Mouse (Mus musculus) brown adipose tissue, adult 24 weeks (tissue): ENCODE results near the gene Dstn. TPM values are rescaled to one million over a fixed set of nuclear protein-coding genes. Genes with fewer than 3 reads are reported as not detected.

ENCODE experiments used
- H3K27ac ChIP-seq: fragments of 200-500 bp; replicated peaks from 2 replicates; pipeline ENCODE4 v1.5.1; 2012; ENCODE audit warnings: low read depth, mild to moderate bottlenecking, low read length
- H3K4me1 ChIP-seq: fragments of 200-500 bp; 2 replicates; pipeline ENCODE4 v1.6.1; 2012; ENCODE audit warnings: low read length, mixed read lengths; ENCODE audit not compliant: control insufficient read depth, insufficient read depth, insufficient read length
- H3K4me3 ChIP-seq: fragments of 200-500 bp; 2 replicates; pipeline ENCODE4 v1.5.1; 2012; ENCODE audit warnings: low read depth, mild to moderate bottlenecking, low read length, moderate library complexity; ENCODE audit not compliant: insufficient read depth
- polyA plus RNA-seq: library from polyadenylated mRNA; stranded (reverse); fragments of >200 nt; gene quantifications from 2 replicates; pipeline ENCODE4 v1.2.4, GENCODE M21; 2012; ENCODE audit not compliant: missing spikeins, insufficient read depth, insufficient read length

The Dstn gene
- polyA plus RNA-seq, 1 experiment: 95.9 TPM

DNA sequence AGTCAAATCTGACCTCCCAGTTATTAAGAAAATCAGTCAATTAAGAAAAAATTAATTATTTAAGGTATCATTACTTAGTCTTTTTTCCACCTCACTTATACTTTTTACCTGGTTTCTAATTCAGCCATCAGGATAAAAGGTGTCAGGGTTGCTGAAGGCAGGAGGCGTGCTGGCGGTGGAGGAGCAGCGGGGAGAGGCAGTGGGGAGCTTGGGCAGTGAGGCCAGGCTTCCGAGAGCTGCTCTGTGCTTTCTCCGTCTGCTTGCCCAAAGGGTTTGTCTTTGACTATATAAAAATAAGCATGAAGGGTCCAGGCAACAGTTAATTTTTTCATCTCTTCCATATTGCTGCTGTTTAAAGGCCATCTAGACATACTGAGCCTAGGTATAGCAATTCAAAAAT is 18.4 kb downstream of the Dstn start:
- Histone ChIP-seq H3K4me1 (peaks cover 4% of the 10 kb centered on the region), H3K4me3 (no peak overlapping the region), H3K27ac (no peak overlapping the region)

DNA sequence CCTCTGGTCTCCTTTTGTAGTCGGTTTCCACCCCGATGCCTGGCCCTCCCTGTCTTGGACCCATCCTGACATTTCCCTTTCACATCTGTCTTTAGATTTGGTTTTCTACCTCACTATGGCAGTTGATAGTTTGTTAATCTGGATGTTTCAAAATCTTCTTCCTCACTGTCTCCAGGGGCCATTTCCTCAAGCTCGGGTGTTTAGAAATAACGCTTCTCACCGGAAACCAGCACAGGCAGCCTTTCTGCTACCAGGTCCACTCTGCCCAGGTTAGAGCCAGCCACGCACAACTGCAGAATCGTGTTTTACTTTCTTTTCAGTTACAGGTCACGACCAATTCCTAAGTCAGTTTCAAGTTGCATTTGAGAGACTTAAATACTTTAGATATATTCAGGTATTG is 19.3 kb downstream of the Dstn start:
- Histone ChIP-seq H3K4me3 (no peak overlapping the region), H3K4me1 (peaks cover 4% of the 10 kb centered on the region), H3K27ac (no peak overlapping the region)

DNA sequence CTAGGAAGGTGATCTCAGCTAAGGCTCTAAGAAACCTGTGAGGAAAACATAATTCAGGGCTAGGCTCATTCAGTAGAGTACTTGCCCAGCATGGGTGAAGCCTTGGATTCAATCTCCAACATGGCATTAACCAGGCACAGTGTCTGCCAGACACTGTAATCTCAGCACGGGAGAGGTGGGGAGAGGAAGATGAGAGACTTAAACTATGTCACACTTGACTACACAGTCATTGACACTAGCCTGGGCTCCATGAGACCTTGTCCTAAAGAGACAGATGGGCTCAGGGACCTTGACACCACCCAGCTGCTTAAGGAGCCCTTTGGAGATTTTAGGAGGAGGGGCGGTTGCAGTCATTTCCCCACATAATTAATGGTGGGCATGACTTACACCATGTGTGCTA is 22.7 kb downstream of the Dstn start:
- Histone ChIP-seq H3K4me3 (no peak overlapping the region), H3K4me1 (peaks cover 2% of the 10 kb centered on the region), H3K27ac (no peak overlapping the region)

DNA sequence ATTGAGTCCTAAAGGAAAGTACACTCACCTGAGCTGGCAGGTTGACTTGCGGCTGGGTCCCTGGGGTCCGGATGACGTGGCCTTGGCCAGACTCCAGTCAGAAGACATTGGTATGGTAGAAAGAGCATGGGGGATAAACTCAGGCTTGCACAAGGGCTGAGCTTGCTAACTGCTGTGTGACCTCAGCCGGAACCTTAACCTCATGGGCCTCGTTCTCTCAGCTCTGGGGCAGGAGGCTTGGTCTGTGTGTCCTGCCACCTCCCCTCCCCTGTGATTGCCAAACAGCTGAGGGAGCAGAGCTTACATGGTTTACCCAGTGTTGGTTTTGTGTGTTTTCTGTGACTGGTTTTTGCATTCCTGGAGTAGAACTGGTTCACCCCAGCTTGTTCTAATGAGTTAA is 25.3 kb downstream of the Dstn start:
- Histone ChIP-seq H3K27ac (no peak overlapping the region), H3K4me3 (no peak overlapping the region), H3K4me1 (peaks cover 2% of the 10 kb centered on the region; the same call in 1 of the 2 replicates)

DNA sequence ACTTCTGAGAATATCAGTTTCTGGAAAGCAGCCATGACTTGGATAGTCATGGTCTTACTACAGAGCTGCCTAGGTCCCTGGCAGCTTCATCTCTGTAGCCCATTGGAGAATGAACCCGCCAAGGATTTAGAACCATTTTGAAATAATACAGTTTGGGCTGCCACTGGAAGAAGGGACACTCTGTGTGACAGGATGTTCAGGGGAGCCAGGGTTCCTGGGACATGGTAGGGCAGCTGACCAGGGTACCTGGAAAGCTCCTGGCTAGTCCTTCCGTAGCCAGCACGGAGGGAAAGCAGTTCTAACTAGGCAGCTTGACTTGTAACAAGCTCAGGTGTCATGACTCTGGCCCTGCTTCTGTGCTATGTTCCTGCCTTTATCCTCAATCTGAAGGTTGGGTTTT is 29.7 kb downstream of the Dstn start:
- Histone ChIP-seq H3K4me3 (no peak overlapping the region), H3K4me1 (no peaks in the 10 kb centered on the region), H3K27ac (no peak overlapping the region)

DNA sequence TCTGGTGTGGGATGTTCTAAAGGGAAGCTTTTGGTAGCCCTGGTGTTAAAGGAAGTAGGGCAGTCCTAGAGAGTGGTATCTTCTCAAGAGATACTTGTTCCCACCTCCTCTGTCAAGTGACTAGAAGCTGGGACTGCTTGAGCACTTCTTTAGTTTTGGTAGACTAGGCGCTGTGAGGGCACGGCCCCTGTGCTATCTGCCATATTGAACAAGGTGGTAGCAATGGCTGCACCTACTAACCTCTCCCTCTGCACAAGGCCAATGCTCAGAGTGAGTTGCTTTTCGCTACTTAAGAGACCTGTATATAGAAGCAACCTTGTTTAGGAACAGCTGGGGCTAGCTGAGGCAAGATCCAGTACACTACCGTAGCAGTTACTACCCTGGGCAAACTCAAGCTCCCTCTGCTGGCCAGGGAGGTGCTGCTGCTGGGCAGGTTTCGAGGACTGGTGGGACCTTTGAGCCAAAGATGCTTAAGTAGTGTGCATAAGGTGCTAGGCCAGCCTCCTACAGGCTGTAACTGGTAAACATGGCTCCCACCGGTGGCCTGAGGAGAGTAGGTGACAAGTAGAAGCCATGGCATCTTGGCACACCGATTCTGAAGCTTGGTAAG is 30.5 kb downstream of the Dstn start:
- Histone ChIP-seq H3K4me1 (no peaks in the 10 kb centered on the region), H3K27ac (no peak overlapping the region), H3K4me3 (no peak overlapping the region)

DNA sequence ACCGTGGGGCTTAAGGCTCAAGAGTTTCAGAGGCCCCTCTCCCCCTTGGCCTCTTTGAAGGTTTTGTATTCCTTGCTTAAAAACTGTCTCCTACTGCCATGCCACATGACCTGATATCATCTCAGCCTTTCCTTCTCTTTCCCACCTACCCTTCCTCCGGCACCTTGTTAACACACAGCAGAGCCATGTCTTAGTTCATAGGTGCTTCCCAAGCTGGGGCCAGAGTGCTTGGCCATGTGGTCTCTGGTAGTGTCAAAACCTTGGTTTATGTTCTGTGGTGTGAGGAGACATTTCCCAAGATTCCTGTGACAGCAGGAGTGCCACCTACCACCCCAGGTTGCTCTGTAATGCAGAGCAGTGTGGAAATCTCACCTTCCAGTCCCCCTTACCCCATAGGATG is 31.3 kb downstream of the Dstn start:
- Histone ChIP-seq H3K4me3 (no peak overlapping the region), H3K27ac (no peak overlapping the region), H3K4me1 (no peaks in the 10 kb centered on the region)

DNA sequence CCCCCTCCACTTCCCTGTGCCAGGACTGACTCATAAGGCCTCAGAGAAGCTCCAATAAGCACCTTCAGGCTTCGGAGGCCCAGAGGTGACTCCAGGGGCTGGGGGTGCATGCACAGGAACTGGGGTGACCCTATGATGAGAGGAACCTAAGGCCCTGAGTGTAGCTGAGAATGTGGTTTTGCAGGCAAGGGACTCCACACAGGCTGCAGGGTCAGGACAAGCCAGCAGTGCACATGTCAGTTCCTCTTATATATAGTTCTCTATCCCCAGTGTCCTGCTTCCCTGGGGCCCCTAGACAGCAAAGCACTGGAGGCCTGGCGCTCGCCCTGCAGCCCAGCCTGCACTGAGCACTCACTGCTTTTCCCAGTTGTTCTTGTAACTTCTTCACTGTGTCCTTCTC is 32.9 kb downstream of the Dstn start:
- no peak overlapping the region for H3K4me3 ChIP-seq
- no peaks in the 10 kb centered on the region for H3K4me1 ChIP-seq
- H3K27ac ChIP-seq: no peak overlapping the region

DNA sequence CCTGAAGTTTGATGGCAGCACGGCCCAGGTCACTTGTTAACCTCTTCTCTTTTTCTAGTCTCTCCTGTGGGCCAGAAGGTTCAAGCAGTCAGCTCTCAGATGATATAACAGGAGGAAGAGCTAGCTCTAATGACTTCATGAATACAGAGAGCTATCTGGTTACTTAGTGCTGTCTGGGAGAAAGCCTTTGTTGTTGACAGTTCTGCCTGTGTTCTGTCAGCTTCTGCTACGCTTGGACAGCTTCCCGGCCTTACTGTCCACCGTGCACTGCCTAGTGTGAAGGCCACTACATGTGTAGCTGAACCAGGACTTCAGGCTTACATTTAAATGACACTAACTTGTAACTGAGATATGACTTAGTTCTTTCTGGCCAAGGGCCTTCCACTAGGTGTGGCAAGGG is 33.3 kb downstream of the Dstn start:
- Histone ChIP-seq H3K27ac (no peak overlapping the region), H3K4me1 (no peaks in the 10 kb centered on the region)

DNA sequence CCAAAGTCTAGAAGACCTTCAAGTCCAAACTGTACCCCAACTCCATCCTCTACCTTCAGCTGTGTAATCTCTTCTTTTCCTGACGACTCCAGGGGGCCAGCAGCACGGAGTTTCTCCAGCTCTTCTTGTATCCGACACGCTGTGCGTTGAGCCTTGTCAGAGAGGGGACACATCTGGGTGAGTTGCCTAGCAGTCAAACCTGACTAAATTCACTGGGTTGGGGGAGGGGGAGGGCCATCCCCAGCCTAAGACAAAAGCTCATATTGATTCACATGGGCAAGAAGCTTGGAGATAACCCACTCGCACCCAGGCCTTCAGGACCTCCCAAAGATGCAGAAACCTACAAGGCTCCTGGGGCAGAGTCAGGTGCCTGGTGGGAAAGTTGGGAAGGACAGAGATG is 34.1 kb downstream of the Dstn start:
- H3K27ac ChIP-seq: no peak overlapping the region
- H3K4me3 ChIP-seq: no peak overlapping the region
- no peaks in the 10 kb centered on the region for H3K4me1 ChIP-seq

More for the DNA sequence above, 33.3 kb downstream of the Dstn start:
- no peak overlapping the region for H3K4me3 ChIP-seq

DNA sequence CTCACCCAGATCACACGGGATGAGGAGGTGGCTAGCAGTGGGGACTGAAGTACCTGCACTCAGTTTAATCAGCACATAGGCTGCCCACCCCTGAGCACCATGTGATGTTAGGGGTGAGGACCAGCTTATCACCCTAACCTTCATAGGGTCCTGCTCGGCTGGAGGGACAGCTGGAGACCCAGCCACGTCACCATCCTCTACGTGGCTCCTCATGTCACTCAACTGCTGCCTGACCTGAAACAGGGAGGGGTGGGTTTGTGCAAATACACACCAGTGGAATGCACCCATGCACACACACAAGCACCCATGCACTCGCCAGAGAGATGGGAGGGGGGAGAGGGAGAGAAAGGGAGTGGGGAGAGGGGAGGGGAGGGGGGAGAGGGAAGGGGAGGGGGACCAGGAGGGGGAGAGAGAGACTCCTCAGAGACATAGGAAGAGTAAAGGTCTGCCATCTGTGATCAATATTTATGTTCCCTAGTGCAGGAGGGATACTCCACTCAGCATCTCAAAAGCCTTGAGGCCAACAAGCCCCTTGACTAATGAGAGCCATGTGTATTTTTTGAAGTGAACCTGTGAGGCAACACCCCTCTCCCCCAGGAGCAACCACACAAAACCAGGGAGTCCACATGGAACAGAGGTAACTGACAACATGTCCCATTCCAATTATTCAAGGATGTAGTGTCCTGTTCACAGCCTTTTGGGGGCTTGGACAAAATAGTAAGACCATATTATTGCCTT is 35.3 kb downstream of the Dstn start:
- H3K4me3 ChIP-seq: no peak overlapping the region
- no peaks in the 10 kb centered on the region for H3K4me1 ChIP-seq
- H3K27ac ChIP-seq: no peak overlapping the region

DNA sequence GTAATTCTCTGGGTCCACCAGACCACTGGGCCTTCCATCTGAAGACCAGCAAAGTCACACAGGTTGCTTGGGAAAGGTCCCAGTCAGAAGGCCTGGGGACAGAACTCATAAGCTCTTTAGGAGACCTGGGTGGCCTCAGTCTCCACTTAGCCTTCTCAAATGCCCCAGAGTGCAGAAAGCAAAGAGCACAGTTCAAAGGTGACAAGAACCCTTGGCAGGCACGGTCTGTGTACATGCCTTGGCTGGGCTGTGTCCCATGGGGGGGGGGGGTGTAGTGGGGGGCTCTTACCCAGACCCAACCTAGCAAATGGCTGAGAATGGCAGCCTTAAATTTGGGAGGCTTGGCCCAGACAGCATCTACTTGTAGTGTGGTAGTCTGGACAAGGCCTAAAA is 35.9 kb downstream of the Dstn start:
- no peak overlapping the region for H3K27ac ChIP-seq
- no peak overlapping the region for H3K4me3 ChIP-seq
- no peaks in the 10 kb centered on the region for H3K4me1 ChIP-seq

DNA sequence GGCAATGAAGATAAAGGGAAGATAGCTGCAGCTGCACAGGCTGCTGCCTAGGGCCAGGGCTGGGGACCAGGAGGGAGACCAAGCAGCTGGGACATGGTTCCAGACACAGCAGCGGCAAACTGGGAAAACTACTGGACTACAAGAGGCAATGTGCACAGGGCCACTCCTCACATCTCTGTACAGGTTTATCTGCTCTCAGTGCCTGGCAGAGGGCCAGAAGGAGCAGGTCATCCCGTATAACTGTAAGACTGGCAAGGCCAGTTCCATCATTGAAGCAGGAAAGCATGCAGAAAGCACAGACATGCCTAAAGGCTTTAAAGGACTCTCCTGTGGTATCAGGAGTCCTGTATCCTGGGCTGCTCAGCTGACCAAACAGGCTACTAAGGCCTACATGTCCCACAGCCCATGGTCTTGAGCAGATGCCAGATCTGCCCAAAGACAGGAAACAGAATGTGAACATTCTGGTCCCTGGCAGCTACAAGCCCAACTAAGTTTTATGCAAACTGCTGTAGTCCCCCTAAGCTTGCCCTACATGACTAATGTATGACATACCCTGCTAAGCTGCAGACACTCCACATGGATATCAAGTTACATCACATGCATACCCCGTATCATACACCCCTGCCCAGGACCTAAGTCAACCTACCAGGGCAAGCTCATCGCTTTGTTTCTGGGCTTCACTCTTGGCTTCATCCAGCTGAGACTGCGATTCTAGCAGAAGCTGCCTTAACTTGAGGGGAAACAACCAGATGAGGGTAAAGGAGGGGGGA is 36.6 kb downstream of the Dstn start:
- Histone ChIP-seq H3K27ac (no peak overlapping the region), H3K4me3 (no peak overlapping the region), H3K4me1 (no peaks in the 10 kb centered on the region)

DNA sequence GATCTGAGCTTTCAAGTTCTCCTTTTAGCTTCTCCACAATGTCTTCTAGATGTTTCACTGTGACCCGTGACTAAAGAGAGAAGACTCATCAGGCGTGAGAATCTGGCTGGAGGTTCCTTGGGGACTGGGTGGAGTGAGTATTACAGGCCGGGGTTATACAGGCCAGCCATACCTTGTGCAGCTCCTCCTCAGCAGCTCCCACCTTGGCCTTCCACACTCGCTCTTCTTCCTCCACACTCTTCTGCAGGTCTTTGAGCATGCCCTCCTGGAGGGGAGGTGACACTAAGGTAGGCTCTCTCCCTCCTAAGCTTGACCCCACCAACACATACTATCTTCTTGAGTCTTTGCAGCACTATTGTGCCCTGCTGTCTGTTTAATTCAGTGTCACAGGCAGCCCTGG is 38.8 kb downstream of the Dstn start:
- Histone ChIP-seq H3K27ac (no peak overlapping the region), H3K4me3 (no peak overlapping the region), H3K4me1 (no peaks in the 10 kb centered on the region)

DNA sequence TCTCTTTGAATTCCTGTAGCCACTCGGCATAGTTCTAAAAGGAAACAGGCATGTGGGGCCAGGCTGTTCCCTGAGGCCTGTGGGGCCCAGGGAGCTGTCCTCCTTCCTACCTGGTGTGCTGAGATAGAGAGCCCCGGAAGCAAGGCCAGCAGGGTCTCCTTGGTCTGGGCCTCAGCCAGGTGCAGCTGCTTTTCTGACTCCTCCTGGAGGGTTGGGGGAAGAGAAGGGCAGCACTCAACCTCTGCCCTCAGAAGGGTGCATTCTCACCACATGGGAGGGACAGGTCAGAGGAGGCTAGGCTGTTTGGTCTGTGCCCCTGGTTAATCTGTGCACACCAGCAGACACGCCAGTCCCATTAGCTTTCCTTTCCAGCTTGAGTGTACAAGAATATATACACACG is 39.9 kb downstream of the Dstn start:
- no peak overlapping the region for H3K4me3 ChIP-seq
- H3K27ac ChIP-seq: no peak overlapping the region
- no peaks in the 10 kb centered on the region for H3K4me1 ChIP-seq

DNA sequence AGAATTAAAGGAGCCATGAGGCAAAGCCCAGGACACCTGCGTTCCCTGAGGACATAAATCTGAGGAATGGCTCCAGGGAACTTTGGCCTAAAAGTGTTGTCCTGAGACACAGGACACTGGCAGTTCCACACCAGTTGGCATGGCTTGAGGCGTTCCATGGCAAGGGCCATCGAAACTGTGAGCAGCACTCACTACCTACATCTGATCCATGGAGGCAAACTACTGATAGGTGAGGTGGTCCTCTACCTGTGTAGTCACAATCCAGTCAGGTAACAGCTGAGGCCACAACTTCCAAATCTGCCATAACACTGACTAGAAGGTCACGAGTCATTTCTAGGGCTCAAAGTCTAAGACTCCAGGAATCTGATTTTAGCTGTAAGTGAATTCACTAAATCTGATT is 40.6 kb downstream of the Dstn start:
- Histone ChIP-seq H3K4me3 (no peak overlapping the region), H3K27ac (no peak overlapping the region), H3K4me1 (no peaks in the 10 kb centered on the region)
